29 mouse cellular contexts compared by ENCODE assay signal in the genomic region with DNA sequence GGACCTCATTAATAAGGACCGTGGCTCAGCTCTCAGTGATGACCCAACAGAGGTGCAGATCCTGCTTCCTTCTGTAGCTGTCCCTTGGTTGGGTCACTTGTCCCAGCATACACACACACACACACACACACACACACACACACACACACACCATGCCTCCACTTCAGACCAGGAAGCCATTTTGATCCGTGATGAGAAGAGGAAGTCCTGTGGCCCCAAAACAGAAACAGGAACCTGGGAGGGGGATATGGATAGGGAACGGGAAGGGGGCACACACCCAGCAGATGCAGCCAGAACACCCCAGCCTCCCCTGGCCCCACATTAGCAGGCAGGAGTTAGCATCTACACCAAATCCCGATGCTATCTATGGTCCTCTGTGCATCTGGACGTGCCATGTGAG. TPM values are rescaled to one million over a fixed set of nuclear protein-coding genes. Genes with fewer than 3 reads are reported as not detected.
DNase-seq lines count a peak whose midpoint lies in the region; ATAC-seq and TF ChIP-seq lines count a peak whose summit lies in the region.
"Had no signal": no experiment of that assay in that cellular context is flagged by ENCODE, and none has a peak within 500 bp of the region (broad histone marks: within the 10 kb centered on the region; RNA-seq: fewer than 3 reads in every experiment).

No protein-coding gene starts in this region.

- DNase-seq in liver, adult 2 months (ENCODE audit: extremely low read depth, low read depth, low spot score) = no peak
- no peak for DNase-seq in liver
- peak; percentile 9 for DNase-seq in brain, adult 2 months (ENCODE audit: low read depth, low spot score)
- DNase-seq in forebrain, embryonic 14.5 days (ENCODE audit: low spot score) = no peak
- DNase-seq in gastrocnemius, adult 2 months = no peak
- DNase-seq: adrenal gland, adult 8-10 months; cerebellum, adult 2 months; cerebellum, postnatal 14 days; heart, postnatal 36 days; kidney, postnatal 14 days; liver, embryonic 13.5 days; lung, embryonic 14.5 days; lung, postnatal 14 days; retina, postnatal 1 day; right cerebral cortex, postnatal 14 days had no signal

- no peaks in the 10 kb centered on the region for H3K27me3 ChIP-seq in liver, adult 2 months (ENCODE audit: control insufficient read depth, insufficient read depth, low read length)
- H3K27me3 ChIP-seq in forebrain, embryonic 14.5 days (replicated peaks; ENCODE audit: control insufficient read depth, insufficient read depth, low read length) = no peaks in the 10 kb centered on the region
- 0 out of 2 replicates have a peak, but pooled peaks cover 4% of the 10 kb centered on the region for H3K27me3 ChIP-seq in forebrain, embryonic 13.5 days
- H3K27me3 ChIP-seq: CH12.LX; forebrain, embryonic 15.5 days; liver, embryonic 13.5 days; midbrain, embryonic 13.5 days; stomach, embryonic 15.5 days had no signal

- peak; percentile 65 for ATAC-seq in granulocyte monocyte progenitor cell, adult 5-6 weeks (replicated peaks; ENCODE audit: poor library complexity, severe bottlenecking)
- ATAC-seq in megakaryocyte progenitor cell, adult 5-6 weeks (replicated peaks; ENCODE audit: poor library complexity) = peak; percentile 69
- no peak for ATAC-seq in forebrain, embryonic 14.5 days
- no peak for ATAC-seq in forebrain, embryonic 13.5 days
- ATAC-seq: activated CD4-positive, CD25-positive, alpha-beta regulatory T cell, adult 4 months; forebrain, embryonic 15.5 days; intestine, postnatal 0 days; midbrain, embryonic 13.5 days had no signal

- no peaks in the 10 kb centered on the region for H3K9me3 ChIP-seq in forebrain, embryonic 14.5 days (replicated peaks; ENCODE audit: control insufficient read depth, low read length)
- no peaks in the 10 kb centered on the region for H3K9me3 ChIP-seq in forebrain, embryonic 13.5 days (replicated peaks)
- H3K9me3 ChIP-seq: forebrain, embryonic 15.5 days; liver, embryonic 13.5 days; midbrain, embryonic 13.5 days; stomach, embryonic 15.5 days had no signal

- no peak overlapping the region for H3K4me3 ChIP-seq in liver, adult 2 months (ENCODE audit: insufficient read depth, low read depth, low read length)
- H3K4me3 ChIP-seq in forebrain, embryonic 14.5 days (ENCODE audit: low read depth, low read length) = no peak overlapping the region
- H3K4me3 ChIP-seq in gastrocnemius, adult 2 months = no peak overlapping the region
- no peak overlapping the region for H3K4me3 ChIP-seq in forebrain, embryonic 13.5 days
- H3K4me3 ChIP-seq: forebrain, embryonic 15.5 days; liver, embryonic 13.5 days; midbrain, embryonic 13.5 days; stomach, embryonic 15.5 days had no signal

- H3K4me1 ChIP-seq in liver, adult 2 months (ENCODE audit: control insufficient read depth, insufficient read depth, low read length) = peaks cover 43% of the 10 kb centered on the region
- H3K4me1 ChIP-seq in forebrain, embryonic 14.5 days (ENCODE audit: control insufficient read depth, insufficient read depth, low read length) = no peaks in the 10 kb centered on the region
- H3K4me1 ChIP-seq in forebrain, embryonic 13.5 days = no peaks in the 10 kb centered on the region
- H3K4me1 ChIP-seq: forebrain, embryonic 15.5 days; midbrain, embryonic 13.5 days had no signal

- no peaks in the 10 kb centered on the region for H3K79me2 ChIP-seq in liver, adult 2 months (ENCODE audit: control insufficient read depth, insufficient read depth, low read length)

- H3K4me2 ChIP-seq in forebrain, embryonic 14.5 days (ENCODE audit: low read length) = no peak overlapping the region
- no peak overlapping the region for H3K4me2 ChIP-seq in forebrain, embryonic 13.5 days
- H3K4me2 ChIP-seq: forebrain, embryonic 15.5 days; heart, embryonic 11.5 days; hindbrain, embryonic 14.5 days; liver, embryonic 13.5 days; lung, embryonic 14.5 days; midbrain, embryonic 13.5 days; stomach, embryonic 15.5 days had no signal

- intact Hi-C loops in gastrocnemius, adult 2 months (cut with DNase I) = no loop called here

- no peak for TF ChIP-seq POLR2A in liver, adult 2 months (IDR thresholded peaks at IDR 0.05; ENCODE audit: extremely low read depth, insufficient read depth, low read length)

- no peak overlapping the region for H3K9ac ChIP-seq in liver, adult 2 months (ENCODE audit: low read depth, low read length)
- no peak overlapping the region for H3K9ac ChIP-seq in forebrain, embryonic 14.5 days (ENCODE audit: low read length)
- no peak overlapping the region for H3K9ac ChIP-seq in forebrain, embryonic 13.5 days
- H3K9ac ChIP-seq: forebrain, embryonic 15.5 days; hindbrain, embryonic 14.5 days; liver, embryonic 13.5 days; lung, embryonic 14.5 days; midbrain, embryonic 13.5 days; stomach, embryonic 15.5 days had no signal

- WGBS in liver, adult 2 months = 83% methylated on average over 5 of the region's 5 CpGs
- WGBS in forebrain, embryonic 14.5 days = 85% methylated on average over 5 of the region's 5 CpGs
- 85% methylated on average over 5 of the region's 5 CpGs for WGBS in forebrain, embryonic 13.5 days

- no peaks in the 10 kb centered on the region for H3K36me3 ChIP-seq in liver, adult 2 months (ENCODE audit: control insufficient read depth, insufficient read depth, low read length)
- no peaks in the 10 kb centered on the region for H3K36me3 ChIP-seq in forebrain, embryonic 14.5 days (ENCODE audit: control insufficient read depth, insufficient read depth, low read length)
- H3K36me3 ChIP-seq in forebrain, embryonic 13.5 days (ENCODE audit: poor library complexity, severe bottlenecking) = no peaks in the 10 kb centered on the region
- H3K36me3 ChIP-seq: forebrain, embryonic 15.5 days; liver, embryonic 13.5 days; midbrain, embryonic 13.5 days; stomach, embryonic 15.5 days had no signal

- TF ChIP-seq CTCF in liver, adult 2 months (IDR thresholded peaks at IDR 0.05; ENCODE audit: low read depth, low read length) = no peak
- TF ChIP-seq CTCF in gastrocnemius, adult 2 months (IDR thresholded peaks at IDR 0.05) = no peak

- H3K27ac ChIP-seq in liver, adult 2 months (replicated peaks; ENCODE audit: insufficient read depth, low read depth, low read length) = peak overlapping the region; percentile 72
- H3K27ac ChIP-seq in forebrain, embryonic 14.5 days (ENCODE audit: low read depth, low read length) = no peak overlapping the region
- H3K27ac ChIP-seq in gastrocnemius, adult 2 months = no peak overlapping the region
- no peak overlapping the region for H3K27ac ChIP-seq in forebrain, embryonic 13.5 days
- H3K27ac ChIP-seq: forebrain, embryonic 15.5 days; hindbrain, embryonic 14.5 days; liver, embryonic 13.5 days; midbrain, embryonic 13.5 days; stomach, embryonic 15.5 days had no signal

RNA-seq across cellular contexts. Expression of gene Cebpa, which starts 31.8 kb away (rescaled TPM):
- 177 and 199 TPM in 2 replicates for total RNA-seq in liver, adult 2 months (2014; rRNA removed)
- 349 and 390 TPM in 2 replicates for polyA plus RNA-seq in liver, adult 2 months (2012; rRNA removed)
- total RNA-seq in granulocyte monocyte progenitor cell, adult 5-6 weeks (2014; fragmentation: Nextera tagmentation) = 89.6 and 92.8 TPM in 2 replicates
- total RNA-seq in granulocyte monocyte progenitor cell, adult 5-6 weeks (2017) = 33.3 and 45.1 TPM in 2 replicates
- 70.5 and 75.2 TPM in 2 replicates for total RNA-seq in megakaryocyte progenitor cell, adult 5-6 weeks (2015)
- 27.2 and 29.0 TPM in 2 replicates for total RNA-seq in megakaryocyte progenitor cell, adult 5-6 weeks (2017)
- 0.38 and 0.62 TPM in 2 replicates for polyA plus RNA-seq in forebrain, embryonic 14.5 days (2014; fragmentation: Nextera tagmentation; extraction: Ambion mirVana)
- total RNA-seq in gastrocnemius, adult 2 months (2021) = 1 to 10 TPM; 3.0 to 4.2 TPM
- 0.24 and 0.35 TPM in 2 replicates for polyA plus RNA-seq in forebrain, embryonic 13.5 days (2015; fragmentation: Nextera tagmentation; extraction: Ambion mirVana)
- total RNA-seq: CH12.LX had no signal

RNA-seq across cellular contexts. Expression of gene Slc7a10, which starts 35.3 kb away (rescaled TPM):
- total RNA-seq in liver, adult 2 months (2014; rRNA removed) = 0.07 and 0.09 TPM in 2 replicates
- not detected in 2 replicates for polyA plus RNA-seq in liver, adult 2 months (2012; rRNA removed)
- not detected in 2 replicates for total RNA-seq in granulocyte monocyte progenitor cell, adult 5-6 weeks (2014; fragmentation: Nextera tagmentation)
- not detected in 2 replicates for total RNA-seq in granulocyte monocyte progenitor cell, adult 5-6 weeks (2017)
- total RNA-seq in megakaryocyte progenitor cell, adult 5-6 weeks (2015) = not detected in 2 replicates
- total RNA-seq in megakaryocyte progenitor cell, adult 5-6 weeks (2017) = not detected in 2 replicates
- 2.1 and 4.2 TPM in 2 replicates for polyA plus RNA-seq in forebrain, embryonic 14.5 days (2014; fragmentation: Nextera tagmentation; extraction: Ambion mirVana)
- total RNA-seq in gastrocnemius, adult 2 months (2021) = under 1 TPM; 0.31 to 0.47 TPM
- polyA plus RNA-seq in forebrain, embryonic 13.5 days (2015; fragmentation: Nextera tagmentation; extraction: Ambion mirVana) = 2.5 and 2.6 TPM in 2 replicates
- total RNA-seq: CH12.LX; ES-E14; megakaryocyte-erythroid progenitor cell, adult 5-6 weeks had no signal
- polyA plus RNA-seq: C2C12 had no signal

Comparison
In these comparisons a context has a peak if more than half of its experiments do, and no peak if none do; other contexts are left out.
1. ATAC-seq: peak in granulocyte monocyte progenitor cell, adult 5-6 weeks (single experiment) and megakaryocyte progenitor cell, adult 5-6 weeks (single experiment); none in forebrain, embryonic 14.5 days (single experiment) and forebrain, embryonic 13.5 days (single experiment).
2. RNA of gene Cebpa, which starts 31.8 kb away (total RNA-seq): 177 to 199 TPM in liver, adult 2 months, 33.3 to 92.8 TPM in granulocyte monocyte progenitor cell, adult 5-6 weeks and 27.2 to 75.2 TPM in megakaryocyte progenitor cell, adult 5-6 weeks; 3.0 to 4.2 TPM in gastrocnemius, adult 2 months; every median in the first group is over 4 times any median in the second.